Mouse (Mus musculus) forebrain, postnatal 0 days (tissue): Measurements from ENCODE around the gene Gpsm3. TPM values are rescaled to one million over a fixed set of nuclear protein-coding genes. Genes with fewer than 3 reads are reported as not detected.

Experiments
- ATAC-seq: fragments of 200-750 bp; cut with Nextera tagmentation; 2 replicates; pipeline ENCODE4 v1.8.0; 2017; ENCODE audit warnings: mild to moderate bottlenecking, moderate library complexity
- DNase-seq: peaks from one replicate; pipeline ENCODE4 v3.0.0-alpha.2; 2015
- H3K27ac ChIP-seq: fragments of 300-500 bp; sonication (generic); 2 replicates; pipeline ENCODE4 v1.5.1; 2014; ENCODE audit warnings: low read depth, mild to moderate bottlenecking, antibody characterized with exemption, low read length, moderate library complexity, mixed read lengths
- H3K27me3 ChIP-seq: fragments of 300-500 bp; sonication (generic); 2 replicates; pipeline ENCODE4 v1.6.1; 2014; ENCODE audit warnings: mild to moderate bottlenecking, low read length, mixed read lengths; ENCODE audit not compliant: insufficient read depth
- H3K36me3 ChIP-seq: fragments of 300-500 bp; sonication (generic); 2 replicates; pipeline ENCODE4 v1.6.1; 2014; ENCODE audit warnings: mild to moderate bottlenecking, moderate library complexity; ENCODE audit not compliant: insufficient read depth
- H3K4me1 ChIP-seq: fragments of 300-500 bp; sonication (generic); 2 replicates; pipeline ENCODE4 v1.6.1; 2014; ENCODE audit warnings: antibody characterized with exemption; ENCODE audit not compliant: insufficient read depth
- H3K4me2 ChIP-seq: fragments of 300-500 bp; sonication (generic); 2 replicates; pipeline ENCODE4 v1.6.1; 2014; ENCODE audit warnings: low read depth, mild to moderate bottlenecking, moderate library complexity
- H3K4me3 ChIP-seq: fragments of 300-500 bp; sonication (generic); 2 replicates; pipeline ENCODE4 v1.5.1; 2014; ENCODE audit warnings: low read depth, low read length, mixed read lengths
- H3K9ac ChIP-seq: fragments of 300-500 bp; sonication (generic); 2 replicates; pipeline ENCODE4 v1.6.1; 2014; ENCODE audit warnings: mild to moderate bottlenecking
- H3K9me3 ChIP-seq: fragments of 300-500 bp; sonication (generic); 2 replicates; pipeline ENCODE4 v1.6.1; 2016; ENCODE audit warnings: low read length
- CTCF ChIP-seq: sonication (generic); IDR thresholded peaks from 2 replicates; pipeline ENCODE4 v1.5.1; 2016; ENCODE audit warnings: antibody characterized with exemption, control low read depth, low read depth
- WGBS: fragments of 180-500 bp; shearing (Covaris S2); extraction: QIAGEN DNeasy Blood & Tissue Kit; methylation state at CpG from one replicate; pipeline ENCODE4 v1.1.7; 2014; 5-methylcytosine and 5-hydroxymethylcytosine counted together
- polyA plus RNA-seq: library from polyadenylated mRNA; unstranded; fragments of >200 nt; fragmentation: Nextera tagmentation; extraction: Ambion mirVana; gene quantifications from 2 replicates; pipeline ENCODE4 v1.2.1, GENCODE M21; 2015
- total RNA-seq: library from RNA; depleted of rRNA; stranded (reverse); fragments of >200 nt; gene quantifications from 2 replicates; pipeline ENCODE4 v1.2.3, GENCODE M21; 2014

Gpsm3 gene
- total and polyA plus RNA-seq, 2 experiments from 2014 or later = 2.4 to 4.6 TPM

- Histone ChIP-seq H3K4me1 (peaks cover 18% of the 10 kb centered on the region), H3K27me3 (no peaks in the 10 kb centered on the region), H3K9me3 (no peaks in the 10 kb centered on the region), H3K4me3 (peak within 1 kb of the TSS; percentile 85), H3K36me3 (peaks cover 11% of the 10 kb centered on the region), H3K9ac (peak within 1 kb of the TSS; percentile 81), H3K4me2 (peak within 1 kb of the TSS; percentile 97), H3K27ac (peak within 1 kb of the TSS; percentile 89)
- ATAC-seq (peak; percentile 94), DNase-seq (peak; percentile 100)
- TF ChIP-seq CTCF = no peak
- WGBS = under 1% methylated on average over 30 of the region's 30 CpGs
Measured at GRCm38 (mm10) chr17:34603375-34604060, 13.9 kb downstream of the Gpsm3 start, which contains the start of gene Rnf5. Rnf5 (minus strand) TSS chr17:34603690.

GRCm38 (mm10) chr17:34604061-34604508 is 14.5 kb downstream of the Gpsm3 start, which contains the start of gene Agpat1:
Agpat1 (plus strand) TSS chr17:34604262.
- ATAC-seq = peak; percentile 86
- under 1% methylated on average over 35 of the region's 35 CpGs for WGBS
- no peak for TF ChIP-seq CTCF
- Histone ChIP-seq H3K4me2 (peak within 1 kb of the TSS; percentile 97), H3K9ac (peak within 1 kb of the TSS; percentile 91), H3K9me3 (no peaks in the 10 kb centered on the region), H3K36me3 (peaks cover 11% of the 10 kb centered on the region), H3K4me1 (peaks cover 18% of the 10 kb centered on the region), H3K4me3 (peak within 1 kb of the TSS; percentile 85), H3K27ac (peak within 1 kb of the TSS; percentile 89), H3K27me3 (no peaks in the 10 kb centered on the region)
- DNase-seq = peak; percentile 99

GRCm38 (mm10) chr17:34604511-34605237 is 15.1 kb downstream of the Gpsm3 start:
- peak overlapping the region; percentile 85 for H3K4me3 ChIP-seq
- peaks cover 18% of the 10 kb centered on the region for H3K4me1 ChIP-seq
- 16% methylated on average over 24 of the region's 24 CpGs for WGBS
- TF ChIP-seq CTCF = no peak
- peak; percentile 32 for DNase-seq
- peak overlapping the region; percentile 89 for H3K27ac ChIP-seq
- H3K36me3 ChIP-seq = peaks cover 11% of the 10 kb centered on the region
- H3K9ac ChIP-seq = peak overlapping the region; percentile 91
- H3K9me3 ChIP-seq = no peaks in the 10 kb centered on the region
- H3K4me2 ChIP-seq = peak overlapping the region; percentile 97
- no peaks in the 10 kb centered on the region for H3K27me3 ChIP-seq
- ATAC-seq = no peak

GRCm38 (mm10) chr17:34605609-34606008 is 16.0 kb downstream of the Gpsm3 start:
- H3K4me2 ChIP-seq = peak overlapping the region; percentile 97
- TF ChIP-seq CTCF = no peak
- H3K4me3 ChIP-seq = peak overlapping the region; percentile 85
- H3K27me3 ChIP-seq = no peaks in the 10 kb centered on the region
- H3K36me3 ChIP-seq = peaks cover 9% of the 10 kb centered on the region; the same call in 1 of the 2 replicates
- H3K9me3 ChIP-seq = no peaks in the 10 kb centered on the region
- DNase-seq (peak; percentile 96), ATAC-seq (peak; percentile 46)
- H3K9ac ChIP-seq = peak overlapping the region; percentile 91
- H3K4me1 ChIP-seq = peaks cover 18% of the 10 kb centered on the region
- H3K27ac ChIP-seq = peak overlapping the region; percentile 89
- 2% methylated on average over 29 of the region's 30 CpGs for WGBS

GRCm38 (mm10) chr17:34606186-34607039 is 16.8 kb downstream of the Gpsm3 start:
- Histone ChIP-seq H3K4me3 (peak overlapping the region; percentile 85), H3K9ac (peak overlapping the region; percentile 91), H3K27ac (peak overlapping the region; percentile 89), H3K9me3 (no peaks in the 10 kb centered on the region), H3K4me1 (peaks cover 18% of the 10 kb centered on the region), H3K4me2 (peak overlapping the region; percentile 97), H3K36me3 (peaks cover 13% of the 10 kb centered on the region), H3K27me3 (no peaks in the 10 kb centered on the region)
- ATAC-seq (no peak), DNase-seq (no peak)
- no peak for TF ChIP-seq CTCF
- 17% methylated on average over 30 of the region's 32 CpGs for WGBS

- no peak for TF ChIP-seq CTCF
Measured at GRCm38 (mm10) chr17:34607997-34608396, 18.4 kb downstream of the Gpsm3 start.

More at GRCm38 (mm10) chr17:34607997-34608396, 18.4 kb downstream of the Gpsm3 start:
- Histone ChIP-seq H3K4me3 (no peak overlapping the region), H3K4me2 (no peak overlapping the region), H3K9ac (0 out of 2 replicates have a peak overlapping the region, but pooled peaks have one; percentile 18), H3K36me3 (peaks cover 29% of the 10 kb centered on the region), H3K4me1 (peaks cover 13% of the 10 kb centered on the region), H3K9me3 (no peaks in the 10 kb centered on the region), H3K27me3 (no peaks in the 10 kb centered on the region), H3K27ac (no peak overlapping the region)
- DNase-seq (no peak), ATAC-seq (no peak)
- WGBS = 75% methylated on average over 7 of the region's 7 CpGs
